Mouse (Mus musculus): Measurements from ENCODE around the gene Acta2.

DNA sequence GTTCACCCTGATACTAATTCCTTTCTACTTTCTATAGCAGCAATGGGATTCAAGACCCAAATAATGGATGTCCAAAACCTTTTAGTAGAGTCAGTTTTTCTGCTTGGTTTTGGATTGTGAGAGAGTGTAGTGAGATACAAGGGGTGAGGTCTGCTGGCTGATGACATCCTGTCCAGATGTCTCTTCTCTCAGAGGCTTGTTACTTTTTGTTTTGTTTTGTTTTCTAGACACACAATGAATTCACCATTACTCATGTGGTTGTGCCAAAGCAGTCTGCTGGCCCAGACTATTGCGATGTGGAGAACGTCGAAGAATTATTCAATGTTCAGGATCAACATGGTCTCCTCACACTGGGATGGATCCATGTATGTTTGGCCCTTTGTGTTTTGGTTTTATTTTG, 19.3 kb downstream of the Acta2 start:
- TF ChIP-seq POLR2A (IDR thresholded peaks at IDR 0.05; ENCODE audit: low read depth, low read length), result no peak
- TF ChIP-seq CTCF (IDR thresholded peaks at IDR 0.05; ENCODE audit: extremely low read depth, insufficient read depth, insufficient read length, insufficient replicate concordance), result no peak

All from spleen, adult 2 months (tissue).